Mouse (Mus musculus) bone marrow, adult 2 months (tissue): ENCODE results near the gene Kdr. TPM values are rescaled to one million over a fixed set of nuclear protein-coding genes. Genes with fewer than 3 reads are reported as not detected.

Source experiments
- H3K27ac ChIP-seq: fragments of 200-500 bp; 2 replicates; pipeline ENCODE4 v1.5.1; 2012; ENCODE audit warnings: low read depth, mild to moderate bottlenecking, control low read depth, inconsistent platforms, low read length; ENCODE audit not compliant: control insufficient read depth, poor library complexity, insufficient read depth
- H3K4me1 ChIP-seq: fragments of 200-500 bp; 2 replicates; pipeline ENCODE4 v1.6.1; 2011; ENCODE audit warnings: low read length; ENCODE audit not compliant: control insufficient read depth, insufficient read depth
- H3K4me3 ChIP-seq: fragments of 200-500 bp; replicated peaks from 2 replicates; pipeline ENCODE3; 2011; ENCODE audit warnings: mild to moderate bottlenecking, low read depth, low read length, control low read depth; ENCODE audit not compliant: control insufficient read depth
- CTCF ChIP-seq: fragments of 200-500 bp; IDR thresholded peaks from 2 replicates; pipeline ENCODE4 v1.5.1; 2011; ENCODE audit warnings: low read length, control low read depth; ENCODE audit not compliant: control insufficient read depth, insufficient read depth
- POLR2A ChIP-seq: fragments of 200-500 bp; IDR thresholded peaks from 2 replicates; pipeline ENCODE4 v1.6.1; 2011; ENCODE audit warnings: low read depth, mild to moderate bottlenecking, control low read depth, low read length, borderline replicate concordance; ENCODE audit not compliant: control insufficient read depth
- WGBS: fragments of 180-500 bp; shearing (Covaris S2); methylation state at CpG from one replicate; pipeline ENCODE4 v1.1.7; 2018; 5-methylcytosine and 5-hydroxymethylcytosine counted together
- polyA plus RNA-seq: library from polyadenylated mRNA; stranded (reverse); fragments of >200 nt; gene quantifications from 2 replicates; pipeline ENCODE4 v1.2.4, GENCODE M21; 2011; ENCODE audit warnings: low replicate concordance; ENCODE audit not compliant: missing spikeins, insufficient read depth, insufficient read length

The Kdr gene
- polyA plus RNA-seq, 1 experiment: 4.2 TPM

GRCm38 (mm10) chr5:75918139-75918538, 60.1 kb downstream of the Kdr start:
- H3K4me3 ChIP-seq: no peak overlapping the region
- 62% methylated on average over 7 of the region's 7 CpGs for WGBS
- H3K4me1 ChIP-seq: no peaks in the 10 kb centered on the region
- TF ChIP-seq POLR2A (no peak), CTCF (no peak)
- no peak overlapping the region for H3K27ac ChIP-seq

- no peak overlapping the region for H3K27ac ChIP-seq
- no peaks in the 10 kb centered on the region for H3K4me1 ChIP-seq
- TF ChIP-seq CTCF (no peak), POLR2A (no peak)
- H3K4me3 ChIP-seq: no peak overlapping the region
- WGBS: 71% methylated on average over 4 of the region's 4 CpGs
Observed at GRCm38 (mm10) chr5:75917231-75917630, 61.0 kb downstream of the Kdr start.

- WGBS: 74% methylated on average over 4 of the region's 4 CpGs
- Histone ChIP-seq H3K4me1 (no peaks in the 10 kb centered on the region), H3K27ac (no peak overlapping the region), H3K4me3 (no peak overlapping the region)
- TF ChIP-seq CTCF (no peak), POLR2A (no peak)
Observed at GRCm38 (mm10) chr5:75906102-75906501, 72.2 kb downstream of the Kdr start.

- Histone ChIP-seq H3K27ac (no peak overlapping the region), H3K4me1 (no peaks in the 10 kb centered on the region), H3K4me3 (no peak overlapping the region)
- TF ChIP-seq POLR2A (no peak), CTCF (no peak)
- WGBS: 32% methylated on average over 16 of the region's 16 CpGs
Observed at GRCm38 (mm10) chr5:75900231-75900920, 77.9 kb downstream of the Kdr start.

- Histone ChIP-seq H3K4me1 (no peaks in the 10 kb centered on the region), H3K4me3 (no peak overlapping the region), H3K27ac (no peak overlapping the region)
- 67% methylated on average over 3 of the region's 3 CpGs for WGBS
- TF ChIP-seq CTCF (no peak), POLR2A (no peak)
Observed at GRCm38 (mm10) chr5:75895351-75895750, 82.9 kb downstream of the Kdr start.

- Histone ChIP-seq H3K4me3 (no peak overlapping the region), H3K27ac (no peak overlapping the region), H3K4me1 (no peaks in the 10 kb centered on the region)
- TF ChIP-seq POLR2A: no peak
- no peak for TF ChIP-seq CTCF
- WGBS: 70% methylated on average over 6 of the region's 6 CpGs
Observed at GRCm38 (mm10) chr5:75892956-75893471, 85.2 kb downstream of the Kdr start.

Other genes starting within 250 kb of the Kdr start
- 4.7 and 11.0 TPM in 2 replicates for gene Srd5a3, start 161.8 kb upstream of the Kdr start, polyA plus RNA-seq
- 13.3 and 26.0 TPM in 2 replicates for gene Tmem165, start 205.4 kb upstream of the Kdr start, polyA plus RNA-seq